Mouse (Mus musculus) embryonic facial prominence, embryonic 15.5 days (tissue): ENCODE results near the gene Dhx38. TPM values are rescaled to one million over a fixed set of nuclear protein-coding genes. Genes with fewer than 3 reads are reported as not detected.

ENCODE experiments used
- ATAC-seq: fragments of 200-750 bp; cut with Nextera tagmentation; 2 replicates; pipeline ENCODE4 v1.8.0; 2017; ENCODE audit warnings: low read depth, moderate TSS enrichment; ENCODE audit not compliant: insufficient number of reproducible peaks, low FRiP score, low TSS enrichment
- H3K27ac ChIP-seq: fragments of 300-500 bp; sonication (generic); replicated peaks from 2 replicates; pipeline ENCODE4 v1.5.1; 2015; ENCODE audit warnings: mild to moderate bottlenecking, inconsistent platforms
- H3K27me3 ChIP-seq: fragments of 300-500 bp; sonication (generic); 2 replicates; pipeline ENCODE4 v1.6.1; 2015; ENCODE audit warnings: inconsistent platforms
- H3K36me3 ChIP-seq: fragments of 300-500 bp; sonication (generic); 2 replicates; pipeline ENCODE4 v1.6.1; 2015; ENCODE audit warnings: mild to moderate bottlenecking, inconsistent platforms
- H3K4me1 ChIP-seq: fragments of 300-500 bp; sonication (generic); 2 replicates; pipeline ENCODE4 v1.6.1; 2015; ENCODE audit warnings: inconsistent platforms
- H3K4me2 ChIP-seq: fragments of 300-500 bp; sonication (generic); replicated peaks from 2 replicates; pipeline ENCODE4 v1.6.1; 2015; ENCODE audit warnings: mild to moderate bottlenecking, inconsistent platforms
- H3K4me3 ChIP-seq: fragments of 300-500 bp; sonication (generic); replicated peaks from 2 replicates; pipeline ENCODE4 v1.5.1; 2015; ENCODE audit warnings: mild to moderate bottlenecking, inconsistent platforms
- H3K9ac ChIP-seq: fragments of 300-500 bp; sonication (generic); 2 replicates; pipeline ENCODE4 v1.6.1; 2015; ENCODE audit warnings: inconsistent platforms
- H3K9me3 ChIP-seq: fragments of 300-500 bp; sonication (generic); replicated peaks from 2 replicates; pipeline ENCODE4 v1.6.1; 2016; ENCODE audit warnings: inconsistent platforms
- WGBS: fragments of 180-500 bp; shearing (Covaris S2); methylation state at CpG from one replicate; pipeline ENCODE4 v1.1.7; 2015; 5-methylcytosine and 5-hydroxymethylcytosine counted together
- polyA plus RNA-seq: library from polyadenylated mRNA; unstranded; fragments of >200 nt; fragmentation: Nextera tagmentation; extraction: Ambion mirVana; gene quantifications from 2 replicates; pipeline ENCODE4 v1.2.1, GENCODE M21; 2015

Gene Dhx38
- polyA plus RNA-seq, 1 experiment from 2014 or later = 22.6 TPM

GRCm38 (mm10) chr8:109590901-109591300, 25.2 kb upstream of the Dhx38 start:
- Histone ChIP-seq H3K27ac (no peak overlapping the region), H3K9me3 (no peaks in the 10 kb centered on the region), H3K4me2 (no peak overlapping the region), H3K4me3 (no peak overlapping the region), H3K36me3 (peaks cover 38% of the 10 kb centered on the region), H3K4me1 (no peaks in the 10 kb centered on the region), H3K9ac (no peak overlapping the region), H3K27me3 (no peaks in the 10 kb centered on the region)
- no peak for ATAC-seq
- WGBS = 83% methylated on average over 9 of the region's 9 CpGs

GRCm38 (mm10) chr8:109586972-109587504, 21.4 kb upstream of the Dhx38 start:
- no peak overlapping the region for H3K4me2 ChIP-seq
- ATAC-seq = peak; percentile 19; the same call in 1 of the 2 replicates
- 54% methylated on average over 7 of the region's 7 CpGs for WGBS
- no peak overlapping the region for H3K27ac ChIP-seq
- peaks cover 5% of the 10 kb centered on the region for H3K36me3 ChIP-seq
- no peaks in the 10 kb centered on the region for H3K9me3 ChIP-seq
- H3K9ac ChIP-seq = no peak overlapping the region
- no peaks in the 10 kb centered on the region for H3K27me3 ChIP-seq
- no peaks in the 10 kb centered on the region for H3K4me1 ChIP-seq
- no peak overlapping the region for H3K4me3 ChIP-seq

- Histone ChIP-seq H3K9me3 (no peaks in the 10 kb centered on the region), H3K27me3 (no peaks in the 10 kb centered on the region), H3K9ac (no peak overlapping the region), H3K27ac (no peak overlapping the region), H3K4me2 (no peak overlapping the region), H3K36me3 (no peaks in the 10 kb centered on the region), H3K4me1 (no peaks in the 10 kb centered on the region), H3K4me3 (no peak overlapping the region)
- ATAC-seq = no peak
These were observed 20.0 kb upstream of the Dhx38 start for GRCm38 (mm10) chr8:109585652-109586051.

- Histone ChIP-seq H3K4me3 (no peak overlapping the region), H3K36me3 (no peaks in the 10 kb centered on the region), H3K27me3 (no peaks in the 10 kb centered on the region), H3K4me1 (no peaks in the 10 kb centered on the region), H3K9ac (no peak overlapping the region), H3K4me2 (no peak overlapping the region), H3K27ac (no peak overlapping the region), H3K9me3 (no peaks in the 10 kb centered on the region)
- WGBS = 84% methylated on average over 3 of the region's 3 CpGs
- ATAC-seq = no peak
These were observed 19.2 kb upstream of the Dhx38 start for GRCm38 (mm10) chr8:109584830-109585229.

GRCm38 (mm10) chr8:109584293-109584692, 18.6 kb upstream of the Dhx38 start:
- H3K4me3 ChIP-seq = no peak overlapping the region
- no peak overlapping the region for H3K9ac ChIP-seq
- no peaks in the 10 kb centered on the region for H3K9me3 ChIP-seq
- H3K27ac ChIP-seq = no peak overlapping the region
- H3K4me2 ChIP-seq = no peak overlapping the region
- 85% methylated on average over 4 of the region's 4 CpGs for WGBS
- no peaks in the 10 kb centered on the region for H3K4me1 ChIP-seq
- H3K27me3 ChIP-seq = no peaks in the 10 kb centered on the region
- no peak for ATAC-seq
- no peaks in the 10 kb centered on the region for H3K36me3 ChIP-seq

GRCm38 (mm10) chr8:109578900-109579301, 13.2 kb upstream of the Dhx38 start, which contains the start of gene Hp:
Gene Hp (minus strand): TSS chr8:109579172.
- no peaks in the 10 kb centered on the region for H3K27me3 ChIP-seq
- no peaks in the 10 kb centered on the region for H3K4me1 ChIP-seq
- no peak within 1 kb of the TSS for H3K27ac ChIP-seq
- no peak within 1 kb of the TSS for H3K9ac ChIP-seq
- H3K4me2 ChIP-seq = no peak within 1 kb of the TSS
- H3K9me3 ChIP-seq = no peaks in the 10 kb centered on the region
- 57% methylated on average over 8 of the region's 8 CpGs for WGBS
- no peak within 1 kb of the TSS for H3K4me3 ChIP-seq
- no peak for ATAC-seq
- H3K36me3 ChIP-seq = no peaks in the 10 kb centered on the region

GRCm38 (mm10) chr8:109576311-109576710, 10.7 kb upstream of the Dhx38 start:
- Histone ChIP-seq H3K27ac (no peak overlapping the region), H3K27me3 (no peaks in the 10 kb centered on the region), H3K36me3 (no peaks in the 10 kb centered on the region; the same call in 1 of the 2 replicates), H3K4me2 (no peak overlapping the region), H3K9ac (no peak overlapping the region), H3K9me3 (no peaks in the 10 kb centered on the region), H3K4me3 (no peak overlapping the region), H3K4me1 (no peaks in the 10 kb centered on the region)
- no peak for ATAC-seq
- WGBS = 74% methylated on average over 4 of the region's 4 CpGs

GRCm38 (mm10) chr8:109571139-109571538, 5.5 kb upstream of the Dhx38 start:
- no peak overlapping the region for H3K27ac ChIP-seq
- no peak overlapping the region for H3K4me3 ChIP-seq
- H3K4me1 ChIP-seq = peaks cover 5% of the 10 kb centered on the region
- peaks cover 19% of the 10 kb centered on the region for H3K36me3 ChIP-seq
- no peak for ATAC-seq
- H3K27me3 ChIP-seq = no peaks in the 10 kb centered on the region
- no peak overlapping the region for H3K4me2 ChIP-seq
- no peaks in the 10 kb centered on the region for H3K9me3 ChIP-seq
- WGBS = 88% methylated on average over 12 of the region's 12 CpGs
- H3K9ac ChIP-seq = no peak overlapping the region

GRCm38 (mm10) chr8:109564766-109565165, 895 bp downstream of the Dhx38 start:
- no peaks in the 10 kb centered on the region for H3K9me3 ChIP-seq
- H3K36me3 ChIP-seq = peaks cover 41% of the 10 kb centered on the region
- peak overlapping the region; percentile 85 for H3K4me2 ChIP-seq
- ATAC-seq = no peak
- 6% methylated on average over 10 of the region's 10 CpGs for WGBS
- peak overlapping the region; percentile 97 for H3K9ac ChIP-seq
- H3K27me3 ChIP-seq = no peaks in the 10 kb centered on the region
- H3K4me1 ChIP-seq = peaks cover 10% of the 10 kb centered on the region
- H3K27ac ChIP-seq = peak overlapping the region; percentile 95
- peak overlapping the region; percentile 96 for H3K4me3 ChIP-seq

GRCm38 (mm10) chr8:109563881-109564280, 1.8 kb downstream of the Dhx38 start:
- no peak overlapping the region for H3K27ac ChIP-seq
- peaks cover 41% of the 10 kb centered on the region for H3K36me3 ChIP-seq
- H3K4me3 ChIP-seq = no peak overlapping the region
- 71% methylated on average over 2 of the region's 2 CpGs for WGBS
- H3K27me3 ChIP-seq = no peaks in the 10 kb centered on the region
- H3K4me1 ChIP-seq = peaks cover 10% of the 10 kb centered on the region
- no peak overlapping the region for H3K4me2 ChIP-seq
- H3K9ac ChIP-seq = no peak overlapping the region
- H3K9me3 ChIP-seq = no peaks in the 10 kb centered on the region
- ATAC-seq = no peak

GRCm38 (mm10) chr8:109551663-109552062, 14.0 kb downstream of the Dhx38 start:
- H3K4me1 ChIP-seq = no peaks in the 10 kb centered on the region
- H3K4me3 ChIP-seq = no peak overlapping the region
- no peaks in the 10 kb centered on the region for H3K9me3 ChIP-seq
- WGBS = 44% methylated on average over 3 of the region's 3 CpGs
- ATAC-seq = no peak
- no peak overlapping the region for H3K27ac ChIP-seq
- no peaks in the 10 kb centered on the region for H3K27me3 ChIP-seq
- peaks cover 100% of the 10 kb centered on the region for H3K36me3 ChIP-seq
- H3K9ac ChIP-seq = no peak overlapping the region
- no peak overlapping the region for H3K4me2 ChIP-seq

GRCm38 (mm10) chr8:109544049-109544448, 21.6 kb downstream of the Dhx38 start:
- no peak for ATAC-seq
- no peak overlapping the region for H3K27ac ChIP-seq
- no peak overlapping the region for H3K9ac ChIP-seq

More at GRCm38 (mm10) chr8:109544049-109544448, 21.6 kb downstream of the Dhx38 start:
- WGBS = 36% methylated on average over 3 of the region's 3 CpGs
- Histone ChIP-seq H3K9me3 (no peaks in the 10 kb centered on the region), H3K4me3 (no peak overlapping the region), H3K27me3 (no peaks in the 10 kb centered on the region), H3K4me1 (peaks cover 5% of the 10 kb centered on the region; the same call in 1 of the 2 replicates), H3K4me2 (no peak overlapping the region), H3K36me3 (peaks cover 25% of the 10 kb centered on the region)
